Mouse (Mus musculus) heart, embryonic 11.5 days (tissue): ENCODE data around the gene Kif22. TPM values are rescaled to one million over a fixed set of nuclear protein-coding genes. Genes with fewer than 3 reads are reported as not detected.

Source experiments
- ATAC-seq: fragments of 200-750 bp; cut with Nextera tagmentation; replicated peaks from 2 replicates; pipeline ENCODE4 v1.8.0; 2017; ENCODE audit warnings: moderate library complexity; ENCODE audit not compliant: insufficient number of reproducible peaks, low FRiP score, low TSS enrichment
- H3K27ac ChIP-seq: fragments of 300-500 bp; sonication (generic); 2 replicates; pipeline ENCODE4 v1.5.1; 2014; ENCODE audit warnings: mild to moderate bottlenecking, low read depth, low read length
- H3K27me3 ChIP-seq: fragments of 300-500 bp; sonication (generic); 2 replicates; pipeline ENCODE4 v1.6.1; 2014; ENCODE audit warnings: mild to moderate bottlenecking, low read length, mixed read lengths; ENCODE audit not compliant: control insufficient read depth, insufficient read depth
- H3K36me3 ChIP-seq: fragments of 300-500 bp; sonication (generic); 2 replicates; pipeline ENCODE4 v1.6.1; 2014; ENCODE audit warnings: mild to moderate bottlenecking, low read length, moderate library complexity, mixed read lengths; ENCODE audit not compliant: control insufficient read depth, insufficient read depth
- H3K4me1 ChIP-seq: fragments of 300-500 bp; sonication (generic); 2 replicates; pipeline ENCODE4 v1.6.1; 2014; ENCODE audit warnings: low read length; ENCODE audit not compliant: control insufficient read depth, insufficient read depth
- H3K4me2 ChIP-seq: fragments of 300-500 bp; sonication (generic); 2 replicates; pipeline ENCODE4 v1.6.1; 2014; ENCODE audit warnings: mild to moderate bottlenecking, moderate library complexity
- H3K4me3 ChIP-seq: fragments of 300-500 bp; sonication (generic); 2 replicates; pipeline ENCODE4 v1.5.1; 2014; ENCODE audit warnings: low read depth, low read length
- H3K9ac ChIP-seq: fragments of 300-500 bp; sonication (generic); 2 replicates; pipeline ENCODE4 v1.6.1; 2014; ENCODE audit warnings: mild to moderate bottlenecking, low read depth, low read length, moderate library complexity
- H3K9me3 ChIP-seq: fragments of 300-500 bp; sonication (generic); replicated peaks from 2 replicates; pipeline ENCODE4 v1.6.1; 2016; ENCODE audit warnings: low read length; ENCODE audit not compliant: control insufficient read depth
- WGBS: fragments of 180-500 bp; shearing (Covaris S2); extraction: QIAGEN DNeasy Blood & Tissue Kit; methylation state at CpG from one replicate; pipeline ENCODE4 v1.1.7; 2014; ENCODE audit not compliant: insufficient replicate concordance; 5-methylcytosine and 5-hydroxymethylcytosine counted together
- polyA plus RNA-seq: library from polyadenylated mRNA; unstranded; fragments of >200 nt; fragmentation: Nextera tagmentation; extraction: Ambion mirVana; gene quantifications from 2 replicates; pipeline ENCODE4 v1.2.1, GENCODE M21; 2014

Gene Kif22
- polyA plus RNA-seq, 1 experiment from 2014 or later = 103 TPM

DNA sequence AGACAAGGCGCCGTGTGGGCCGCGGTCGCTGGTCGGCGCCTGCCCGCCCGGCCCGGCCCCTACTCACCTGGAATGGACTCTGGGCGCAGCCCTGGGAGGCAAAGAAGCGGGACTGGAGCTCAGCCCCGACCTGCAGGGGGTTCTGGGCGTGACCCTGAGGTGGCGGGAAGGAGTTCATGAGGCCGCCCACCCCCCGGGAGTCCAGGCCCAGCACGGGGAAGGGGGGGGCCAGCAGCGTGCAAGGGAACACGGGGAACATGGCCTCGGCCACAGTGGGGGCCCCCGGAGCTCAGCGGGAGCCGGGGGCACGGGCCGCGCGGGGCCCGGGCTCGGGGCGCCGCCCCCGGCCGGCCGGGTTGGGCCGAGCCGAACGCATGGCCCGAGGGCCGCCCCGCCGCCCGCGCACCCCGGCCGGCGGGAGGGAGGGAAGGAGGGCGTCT, 16.1 kb downstream of the Kif22 start:
- no peaks in the 10 kb centered on the region for H3K27me3 ChIP-seq
- WGBS = 1% methylated on average over 32 of the region's 48 CpGs
- no peaks in the 10 kb centered on the region for H3K9me3 ChIP-seq
- peak overlapping the region; percentile 97 for H3K9ac ChIP-seq
- peak overlapping the region; percentile 99 for H3K27ac ChIP-seq
- peak overlapping the region; percentile 96 for H3K4me2 ChIP-seq
- peak overlapping the region; percentile 96 for H3K4me3 ChIP-seq
- peaks cover 44% of the 10 kb centered on the region for H3K4me1 ChIP-seq
- peaks cover 23% of the 10 kb centered on the region for H3K36me3 ChIP-seq
- peak; percentile 31 for ATAC-seq

DNA sequence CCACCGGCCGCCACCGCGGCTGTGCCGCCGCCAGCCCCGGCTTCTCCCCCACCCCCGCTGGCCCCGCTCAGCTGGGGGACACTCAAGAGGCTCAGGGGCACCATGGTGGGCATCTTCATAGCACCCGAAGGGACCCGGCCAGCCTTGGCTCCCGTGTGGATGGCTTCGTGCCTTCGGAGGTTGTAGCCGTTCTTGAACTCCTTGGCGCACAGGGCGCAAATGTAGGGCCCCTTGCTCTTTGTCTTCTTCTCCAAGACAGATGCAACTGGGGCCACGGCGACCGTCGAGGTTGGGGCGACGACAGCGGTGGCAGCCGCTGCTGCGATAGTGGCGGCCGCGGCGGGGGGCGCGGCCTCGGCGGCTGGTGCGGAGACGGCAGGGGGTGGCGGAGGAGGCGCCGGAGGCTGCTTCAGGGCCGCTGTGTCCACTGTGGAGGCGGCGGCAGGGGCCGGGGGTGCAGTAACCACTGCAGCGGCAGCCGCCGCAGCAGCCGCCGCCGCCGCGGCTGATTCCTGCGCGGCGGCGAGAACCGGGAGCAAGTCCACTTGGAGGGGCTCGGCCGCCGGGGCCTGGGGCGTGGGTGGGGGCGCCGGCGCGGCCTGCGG, 16.6 kb downstream of the Kif22 start:
- peak overlapping the region; percentile 97 for H3K9ac ChIP-seq

DNA sequence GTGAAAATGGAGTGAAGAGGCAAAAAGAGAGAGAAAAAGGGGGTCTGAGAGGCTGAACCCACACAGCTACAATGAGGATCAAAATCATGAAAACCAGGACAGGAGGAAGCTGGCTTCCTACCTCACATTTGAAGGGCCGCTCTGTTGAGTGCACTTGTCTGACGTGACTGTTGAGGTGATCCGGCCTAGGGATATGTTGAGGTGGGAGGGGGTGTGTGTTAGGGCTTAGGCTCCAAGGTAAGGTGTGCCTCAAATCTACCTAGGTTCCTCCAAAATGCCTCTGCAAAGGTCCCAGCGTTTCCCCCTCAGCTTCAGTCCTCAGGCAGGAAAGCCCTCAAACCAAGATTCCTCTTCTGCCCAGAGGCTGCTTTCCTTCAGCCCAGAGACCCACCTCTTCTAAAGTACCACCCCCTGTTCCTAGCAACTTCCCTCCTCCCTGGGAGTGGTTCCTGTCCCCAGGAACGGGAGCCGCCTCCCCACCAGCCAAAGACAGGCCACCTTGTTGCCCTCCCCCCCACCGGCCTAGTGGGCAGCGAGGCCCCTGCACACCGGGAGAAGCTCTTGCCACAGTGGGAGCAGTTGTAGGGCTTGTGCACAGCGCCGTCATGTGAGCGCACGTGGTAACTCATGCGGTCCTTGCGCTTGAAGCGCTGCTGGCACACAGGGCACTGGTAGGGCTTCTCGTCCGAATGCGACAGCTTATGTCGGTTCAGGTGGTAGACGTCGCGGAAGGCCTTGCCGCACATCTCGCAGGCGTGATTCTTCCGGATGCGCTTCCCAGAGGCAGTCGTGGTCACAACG, 17.3 kb downstream of the Kif22 start:
- H3K4me1 ChIP-seq = peaks cover 49% of the 10 kb centered on the region
- under 1% methylated on average over 30 of the region's 30 CpGs for WGBS

More for the DNA sequence above, 16.6 kb downstream of the Kif22 start:
- Histone ChIP-seq H3K36me3 (peaks cover 22% of the 10 kb centered on the region), H3K9me3 (no peaks in the 10 kb centered on the region), H3K4me3 (peak overlapping the region; percentile 96), H3K4me2 (peak overlapping the region; percentile 96), H3K4me1 (peaks cover 46% of the 10 kb centered on the region), H3K27me3 (no peaks in the 10 kb centered on the region), H3K27ac (peak overlapping the region; percentile 99)
- no peak for ATAC-seq
- WGBS = under 1% methylated on average over 47 of the region's 65 CpGs

DNA sequence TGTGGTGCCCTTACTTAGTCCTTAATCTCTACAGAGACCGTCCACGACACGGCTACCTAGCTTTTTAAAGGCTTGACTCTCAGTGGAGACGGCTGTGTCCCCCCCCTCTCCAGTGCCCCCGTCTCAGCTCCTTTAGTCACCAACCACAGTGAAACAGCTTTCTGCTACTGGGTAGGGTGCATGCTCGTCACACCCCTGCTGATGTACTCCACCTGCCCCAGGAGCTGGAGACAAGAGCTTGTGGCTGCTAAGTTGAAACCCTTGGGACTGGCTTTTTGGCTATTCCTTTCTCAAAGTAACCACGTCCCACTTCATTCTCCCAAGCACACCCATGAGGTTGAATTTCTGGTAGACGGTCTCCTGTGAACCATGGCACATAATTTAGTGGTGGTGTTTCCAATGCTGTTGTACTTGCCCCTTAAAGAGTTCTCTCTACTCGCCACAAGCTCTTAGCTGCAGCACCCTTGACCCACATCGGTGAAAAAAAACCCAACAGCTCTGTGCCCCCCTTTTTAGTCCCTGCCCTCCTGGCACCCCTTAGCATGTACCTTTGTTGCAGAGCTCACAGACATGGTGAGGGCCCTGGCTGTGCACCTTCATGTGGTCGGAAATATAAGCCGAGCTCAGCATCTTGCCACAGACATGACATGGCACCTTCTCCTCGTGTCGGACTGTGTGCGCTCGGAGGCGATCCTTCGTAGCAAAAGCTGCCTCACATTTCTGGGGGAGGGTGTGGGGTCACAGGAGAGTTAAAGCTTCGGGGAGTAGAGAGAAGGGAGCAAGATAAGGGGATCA, 18.2 kb downstream of the Kif22 start:
- 26% methylated on average over 19 of the region's 19 CpGs for WGBS
- peaks cover 51% of the 10 kb centered on the region for H3K4me1 ChIP-seq
- H3K4me2 ChIP-seq = peak overlapping the region; percentile 96
- H3K27ac ChIP-seq = peak overlapping the region; percentile 99; the same call in 1 of the 2 replicates
- peaks cover 20% of the 10 kb centered on the region for H3K36me3 ChIP-seq
- H3K9me3 ChIP-seq = no peaks in the 10 kb centered on the region
- peak overlapping the region; percentile 96 for H3K4me3 ChIP-seq
- no peak for ATAC-seq
- peak overlapping the region; percentile 97 for H3K9ac ChIP-seq
- H3K27me3 ChIP-seq = no peaks in the 10 kb centered on the region

More for the DNA sequence above, 17.3 kb downstream of the Kif22 start:
- peak overlapping the region; percentile 99 for H3K27ac ChIP-seq
- H3K27me3 ChIP-seq = no peaks in the 10 kb centered on the region
- H3K9me3 ChIP-seq = no peaks in the 10 kb centered on the region
- peak overlapping the region; percentile 96 for H3K4me3 ChIP-seq
- H3K36me3 ChIP-seq = peaks cover 22% of the 10 kb centered on the region
- peak; percentile 17; the same call in 1 of the 2 replicates for ATAC-seq
- peak overlapping the region; percentile 97 for H3K9ac ChIP-seq
- H3K4me2 ChIP-seq = peak overlapping the region; percentile 96

DNA sequence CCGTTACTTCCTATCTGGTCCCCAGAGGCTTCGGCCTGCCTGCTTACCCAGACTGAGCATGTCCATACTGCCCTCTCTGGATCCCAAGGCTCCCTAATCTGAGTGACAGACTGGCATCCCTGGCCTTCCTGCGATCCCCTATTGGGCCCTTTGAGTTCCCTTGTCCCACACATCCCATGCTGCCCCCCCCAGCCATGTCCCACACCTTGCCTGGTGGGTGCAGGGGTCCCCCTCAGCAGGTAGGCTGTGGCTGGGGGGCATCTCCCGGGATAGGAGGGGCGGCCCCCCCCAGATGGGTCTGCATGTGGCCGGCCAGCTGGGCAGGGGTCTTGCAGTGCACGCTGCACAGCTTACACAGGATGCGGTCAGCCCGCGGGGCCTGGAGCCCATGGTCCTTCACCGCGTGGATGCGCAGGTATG, 19.0 kb downstream of the Kif22 start:
- H3K27ac ChIP-seq = no peak overlapping the region

DNA sequence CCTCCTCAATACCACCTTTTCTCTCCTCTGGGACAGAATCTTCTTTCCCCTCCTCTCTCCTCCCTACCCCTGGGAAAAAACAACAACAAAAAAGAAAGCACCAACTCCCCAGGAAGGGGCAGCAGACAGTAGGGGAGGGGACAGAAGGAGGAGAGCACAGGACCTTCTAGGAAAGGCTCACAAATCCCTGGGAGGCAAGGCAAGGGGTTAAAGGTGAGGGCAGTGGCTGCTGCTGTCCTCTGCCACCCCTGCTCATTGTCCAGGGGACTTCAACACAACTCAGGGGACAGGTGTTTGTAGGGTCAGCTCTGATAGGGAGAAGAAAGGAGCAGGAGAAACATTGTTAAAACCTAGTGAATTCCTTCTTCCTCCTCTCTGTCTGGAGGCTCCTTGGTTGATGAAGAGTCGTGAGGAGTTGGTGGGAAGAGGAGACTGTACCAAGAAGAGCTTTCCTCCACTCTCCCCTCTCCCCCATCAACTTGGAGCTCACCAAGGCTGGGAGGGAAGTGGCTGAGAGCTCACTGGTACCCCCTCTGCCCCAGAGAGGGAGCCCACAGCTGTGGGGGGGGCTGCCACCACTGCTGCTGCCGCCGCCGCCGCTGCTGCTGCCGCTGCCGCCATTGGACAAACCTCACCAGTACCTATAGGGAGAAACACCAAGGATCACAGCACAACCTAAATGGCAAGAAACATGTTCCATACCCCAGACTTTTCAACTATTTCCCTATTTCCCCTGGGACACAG, 19.6 kb downstream of the Kif22 start:
- no peak overlapping the region for H3K27ac ChIP-seq

More for the DNA sequence above, 19.0 kb downstream of the Kif22 start:
- Histone ChIP-seq H3K4me3 (peak overlapping the region; percentile 96; the same call in 1 of the 2 replicates), H3K27me3 (no peaks in the 10 kb centered on the region), H3K4me1 (peaks cover 51% of the 10 kb centered on the region), H3K36me3 (peaks cover 17% of the 10 kb centered on the region), H3K9ac (peak overlapping the region; percentile 97), H3K4me2 (peak overlapping the region; percentile 96), H3K9me3 (no peaks in the 10 kb centered on the region)
- WGBS = 77% methylated on average over 13 of the region's 13 CpGs
- no peak for ATAC-seq

DNA sequence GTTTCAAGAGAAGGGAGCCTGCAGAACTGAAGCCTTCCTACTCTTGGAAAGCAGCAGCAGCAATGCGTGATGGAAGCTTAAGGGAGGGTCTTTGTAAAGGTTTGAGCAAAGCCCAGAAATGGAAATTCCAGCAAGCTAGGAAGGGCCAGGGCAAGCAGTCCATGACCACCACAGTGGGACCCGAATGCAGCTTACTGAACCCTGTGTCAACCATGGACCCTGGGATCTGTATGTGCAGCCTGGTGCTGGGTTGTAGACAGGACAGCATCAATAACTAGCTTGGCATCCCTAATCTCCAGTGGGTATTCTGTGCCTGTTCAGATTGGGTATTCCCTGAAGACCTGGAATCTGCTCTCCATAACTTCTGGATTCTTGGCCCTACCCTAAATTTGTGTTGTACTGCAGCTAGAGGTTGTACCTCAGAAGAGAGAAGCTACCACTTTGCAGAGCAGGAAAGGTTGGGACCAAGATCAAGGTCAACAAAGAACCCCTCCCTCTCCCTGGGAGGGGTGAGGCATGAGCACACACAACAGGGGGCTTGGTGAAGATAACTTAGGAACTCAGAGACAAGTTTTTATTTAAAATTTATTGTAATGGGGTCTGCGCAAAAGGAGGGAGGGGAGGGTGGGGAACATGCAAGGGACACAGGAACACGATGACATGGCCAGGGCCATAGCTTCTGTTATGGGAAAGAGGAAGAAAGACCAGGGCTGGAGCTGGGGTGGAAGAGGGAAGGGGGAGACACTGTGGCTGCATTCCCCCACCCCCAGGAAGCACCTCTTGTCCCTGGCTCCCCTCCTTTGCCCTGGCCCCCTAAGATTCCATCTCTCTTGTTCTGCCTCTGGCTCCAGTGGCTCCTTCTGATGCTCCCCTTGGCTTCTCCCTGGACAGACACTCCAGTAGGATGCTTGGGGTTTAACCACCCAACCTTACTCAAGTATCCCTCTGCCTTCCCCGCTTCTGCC, 20.4 kb downstream of the Kif22 start:
- Histone ChIP-seq H3K4me1 (peaks cover 44% of the 10 kb centered on the region), H3K36me3 (peaks cover 17% of the 10 kb centered on the region), H3K9ac (peak overlapping the region; percentile 72), H3K27ac (no peak overlapping the region; the same call in none of the 2 replicates), H3K4me2 (peak overlapping the region; percentile 77), H3K27me3 (no peaks in the 10 kb centered on the region), H3K4me3 (peak overlapping the region; percentile 45), H3K9me3 (no peaks in the 10 kb centered on the region)
- 44% methylated on average over 5 of the region's 5 CpGs for WGBS
- no peak for ATAC-seq

More for the DNA sequence above, 19.6 kb downstream of the Kif22 start:
- 87% methylated on average over 7 of the region's 7 CpGs for WGBS
- Histone ChIP-seq H3K4me3 (no peak overlapping the region), H3K4me2 (peak overlapping the region; percentile 96), H3K9ac (peak overlapping the region; percentile 97), H3K27me3 (no peaks in the 10 kb centered on the region), H3K9me3 (no peaks in the 10 kb centered on the region), H3K4me1 (peaks cover 46% of the 10 kb centered on the region), H3K36me3 (peaks cover 17% of the 10 kb centered on the region)
- ATAC-seq = no peak
